Mouse (Mus musculus) heart, adult 2 months (tissue): ENCODE measurements around the gene Il17ra. TPM values are rescaled to one million over a fixed set of nuclear protein-coding genes. Genes with fewer than 3 reads are reported as not detected.

Source experiments
- DNase-seq, 2 experiments: peaks; one replicate each; pipeline ENCODE4 v3.0.0; 2021
- H3K27ac ChIP-seq: fragments of 200-600 bp; 2 replicates; pipeline ENCODE4 v1.8.1; 2022
- H3K27me3 ChIP-seq: fragments of 200-500 bp; 2 replicates; pipeline ENCODE4 v1.6.1; 2012; ENCODE audit warnings: mild to moderate bottlenecking, low read length, inconsistent platforms, mixed read lengths; ENCODE audit not compliant: control insufficient read depth, insufficient read depth
- H3K36me3 ChIP-seq: fragments of 200-500 bp; 2 replicates; pipeline ENCODE4 v1.6.1; 2012; ENCODE audit warnings: low read length, inconsistent platforms; ENCODE audit not compliant: control insufficient read depth, insufficient read depth
- H3K4me1 ChIP-seq: fragments of 200-500 bp; 2 replicates; pipeline ENCODE4 v1.6.1; 2011; ENCODE audit warnings: low read length; ENCODE audit not compliant: control insufficient read depth, insufficient read depth
- H3K4me3 ChIP-seq: fragments of 200-600 bp; 2 replicates; pipeline ENCODE4 v1.8.1; 2022
- H3K79me2 ChIP-seq: fragments of 200-500 bp; replicated peaks from 2 replicates; pipeline ENCODE4 v1.6.1; 2012; ENCODE audit warnings: mild to moderate bottlenecking, inconsistent platforms, low read length, moderate library complexity, mixed read lengths; ENCODE audit not compliant: control insufficient read depth, insufficient read depth
- H3K9ac ChIP-seq: fragments of 200-500 bp; 2 replicates; pipeline ENCODE4 v1.6.1; 2012; ENCODE audit warnings: low read depth, mild to moderate bottlenecking, control low read depth, inconsistent platforms, low read length, mixed read lengths
- CTCF ChIP-seq: fragments of 200-600 bp; IDR thresholded peaks from 2 replicates; pipeline ENCODE4 v1.8.1; 2022; ENCODE audit warnings: antibody characterized with exemption, mild to moderate bottlenecking, moderate library complexity
- EP300 ChIP-seq: fragments of 200-500 bp; IDR thresholded peaks from 2 replicates; pipeline ENCODE4 v1.6.1; 2011; ENCODE audit warnings: low read depth, low read length, control low read depth; ENCODE audit not compliant: insufficient read depth
- POLR2A ChIP-seq: fragments of 200-500 bp; IDR thresholded peaks from 2 replicates; pipeline ENCODE4 v1.6.1; 2011; ENCODE audit warnings: mild to moderate bottlenecking, low read depth, low read length, control low read depth; ENCODE audit not compliant: insufficient read depth
- WGBS: fragments of 180-500 bp; shearing (Covaris S2); methylation state at CpG from one replicate; pipeline ENCODE4 v1.1.7; 2018; 5-methylcytosine and 5-hydroxymethylcytosine counted together
- intact Hi-C: fragments of 180-260 bp; cut with DNase I; formaldehyde crosslinking; loops from one replicate; pipeline ENCODE4 v1.15.1; 2025
- polyA plus RNA-seq: library from polyadenylated mRNA; depleted of rRNA; stranded (reverse); fragments of >200 nt; gene quantifications from 2 replicates; pipeline ENCODE4 v1.2.3, GENCODE M21; 2012
- total RNA-seq, 2 experiments: library from RNA; stranded (reverse); gene quantifications; 2 replicates each; pipeline ENCODE4 v1.2.3; 2021

Gene Il17ra
- total and polyA plus RNA-seq, 3 experiments, result 2.1 to 5.9 (median 2.4) TPM

GRCm38 (mm10) chr6:120473427-120473826 lies 10.4 kb downstream of the Il17ra start:
- intact Hi-C loops, result no loop called here
- Histone ChIP-seq H3K9ac (no peak overlapping the region), H3K79me2 (no peaks in the 10 kb centered on the region), H3K36me3 (no peaks in the 10 kb centered on the region), H3K4me3 (no peak overlapping the region), H3K27me3 (no peaks in the 10 kb centered on the region), H3K27ac (no peak overlapping the region), H3K4me1 (peaks cover 11% of the 10 kb centered on the region)
- TF ChIP-seq EP300 (no peak), POLR2A (no peak)
- peak in 1 of 2 experiments; percentile 71 for DNase-seq
- 41% methylated on average over 5 of the region's 5 CpGs for WGBS

- Histone ChIP-seq H3K27me3 (no peaks in the 10 kb centered on the region), H3K4me3 (no peak overlapping the region), H3K27ac (no peak overlapping the region), H3K9ac (no peak overlapping the region), H3K79me2 (no peaks in the 10 kb centered on the region), H3K36me3 (no peaks in the 10 kb centered on the region), H3K4me1 (peaks cover 8% of the 10 kb centered on the region)
- intact Hi-C loops, result no loop called here
- TF ChIP-seq POLR2A (no peak), CTCF (no peak), EP300 (no peak)
- WGBS, result 87% methylated on average over 8 of the region's 8 CpGs
- DNase-seq, result no peak
Observed at GRCm38 (mm10) chr6:120475288-120475687, 12.2 kb downstream of the Il17ra start.

- H3K36me3 ChIP-seq, result no peaks in the 10 kb centered on the region
- TF ChIP-seq POLR2A, result no peak
- no peak for TF ChIP-seq CTCF
- no peak for TF ChIP-seq EP300
- H3K4me3 ChIP-seq, result no peak overlapping the region
- intact Hi-C loops, result no loop called here
- no peaks in the 10 kb centered on the region for H3K4me1 ChIP-seq
- H3K27ac ChIP-seq, result no peak overlapping the region
- WGBS, result 56% methylated on average over 2 of the region's 2 CpGs
- DNase-seq, result no peak
- H3K79me2 ChIP-seq, result no peaks in the 10 kb centered on the region
- H3K27me3 ChIP-seq, result no peaks in the 10 kb centered on the region
- no peak overlapping the region for H3K9ac ChIP-seq
Observed at GRCm38 (mm10) chr6:120479302-120479701, 16.3 kb downstream of the Il17ra start.

- TF ChIP-seq POLR2A (no peak), EP300 (no peak), CTCF (no peak)
- DNase-seq, result no peak
- no peak overlapping the region for H3K9ac ChIP-seq
- no peaks in the 10 kb centered on the region for H3K36me3 ChIP-seq
- H3K4me1 ChIP-seq, result no peaks in the 10 kb centered on the region
- H3K27me3 ChIP-seq, result no peaks in the 10 kb centered on the region
- H3K27ac ChIP-seq, result no peak overlapping the region
- H3K79me2 ChIP-seq, result no peaks in the 10 kb centered on the region
- intact Hi-C loops, result loop anchor here (5.0 kb wide), 1 partner anchor 43 kb away; no protein-coding TSS in a partner anchor
- 94% methylated on average over 5 of the region's 5 CpGs for WGBS
- no peak overlapping the region for H3K4me3 ChIP-seq
Observed at GRCm38 (mm10) chr6:120480361-120480760, 17.3 kb downstream of the Il17ra start.

- WGBS, result 91% methylated on average over 6 of the region's 6 CpGs
- H3K4me1 ChIP-seq, result no peaks in the 10 kb centered on the region
- intact Hi-C loops, result loop anchor here (5.0 kb wide), 1 partner anchor 44 kb away; no protein-coding TSS in a partner anchor
- no peak for DNase-seq
- TF ChIP-seq EP300, result no peak
- no peak for TF ChIP-seq POLR2A
- TF ChIP-seq CTCF, result peak; percentile 40
- no peaks in the 10 kb centered on the region for H3K27me3 ChIP-seq
- H3K36me3 ChIP-seq, result no peaks in the 10 kb centered on the region
- H3K79me2 ChIP-seq, result no peaks in the 10 kb centered on the region
- H3K4me3 ChIP-seq, result no peak overlapping the region
- H3K27ac ChIP-seq, result no peak overlapping the region
- no peak overlapping the region for H3K9ac ChIP-seq
Observed at GRCm38 (mm10) chr6:120481538-120481937, 18.5 kb downstream of the Il17ra start.

GRCm38 (mm10) chr6:120482021-120482420 lies 19.0 kb downstream of the Il17ra start:
- TF ChIP-seq POLR2A (no peak), CTCF (no peak), EP300 (no peak)
- Histone ChIP-seq H3K4me3 (no peak overlapping the region), H3K9ac (no peak overlapping the region), H3K36me3 (no peaks in the 10 kb centered on the region), H3K27me3 (no peaks in the 10 kb centered on the region), H3K4me1 (no peaks in the 10 kb centered on the region), H3K79me2 (no peaks in the 10 kb centered on the region), H3K27ac (no peak overlapping the region)
- DNase-seq, result no peak
- 93% methylated on average over 14 of the region's 14 CpGs for WGBS
- intact Hi-C loops, result loop anchor here (5.0 kb wide), 1 partner anchor 45 kb away; no protein-coding TSS in a partner anchor
